Mouse (Mus musculus): ENCODE measurements around the gene Atp4b.
"Not testable (repeated sequence)": the region's sequence is repeated elsewhere in the genome, so short reads cannot be mapped to it uniquely, and the experiment has no call there.

Gene Atp4b

DNA sequence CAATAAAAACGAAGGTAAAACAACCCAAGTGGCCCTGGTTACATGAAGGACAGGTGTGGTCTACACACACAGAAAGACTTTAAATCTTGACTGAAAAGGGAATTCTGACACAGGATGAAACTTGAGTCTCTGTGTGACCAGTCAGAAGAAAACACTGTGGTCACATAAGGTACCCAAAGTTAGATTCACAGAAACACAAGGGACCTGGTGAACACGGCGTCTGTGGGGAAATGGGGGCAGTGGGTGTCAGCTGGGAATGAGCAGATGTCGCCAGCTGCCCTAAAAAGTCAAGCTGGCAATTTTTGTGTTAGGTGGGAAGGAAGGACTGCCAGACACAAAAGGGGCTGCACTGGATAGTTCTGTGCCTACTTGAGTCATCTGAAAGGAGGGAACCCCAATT lies 13.6 kb downstream of the Atp4b start:
- DNase-seq (ENCODE audit: inconsistent age in 2 of 2, low spot score in 1 of 2) = no peak

DNA sequence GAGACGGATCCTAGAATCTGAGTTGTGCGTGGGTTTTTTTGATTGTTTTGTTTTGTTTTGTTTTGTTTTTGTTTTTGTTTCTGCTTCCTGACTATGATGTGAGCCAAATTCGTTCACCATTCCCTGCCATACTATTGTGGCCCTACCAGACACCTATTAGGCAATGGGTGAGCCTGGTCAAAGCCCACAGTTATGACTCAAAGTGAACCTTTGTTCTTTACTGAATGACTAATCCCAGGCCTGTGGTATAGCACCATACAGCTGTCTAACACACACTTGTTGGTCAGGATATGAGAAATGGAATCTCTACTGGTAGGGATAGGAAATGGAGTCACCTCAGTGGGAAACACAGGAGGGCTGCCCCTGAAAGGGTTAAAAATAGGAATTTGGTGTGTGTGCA lies 14.1 kb downstream of the Atp4b start:
- no peak for DNase-seq (ENCODE audit: inconsistent age in 2 of 2, low spot score in 1 of 2)

DNA sequence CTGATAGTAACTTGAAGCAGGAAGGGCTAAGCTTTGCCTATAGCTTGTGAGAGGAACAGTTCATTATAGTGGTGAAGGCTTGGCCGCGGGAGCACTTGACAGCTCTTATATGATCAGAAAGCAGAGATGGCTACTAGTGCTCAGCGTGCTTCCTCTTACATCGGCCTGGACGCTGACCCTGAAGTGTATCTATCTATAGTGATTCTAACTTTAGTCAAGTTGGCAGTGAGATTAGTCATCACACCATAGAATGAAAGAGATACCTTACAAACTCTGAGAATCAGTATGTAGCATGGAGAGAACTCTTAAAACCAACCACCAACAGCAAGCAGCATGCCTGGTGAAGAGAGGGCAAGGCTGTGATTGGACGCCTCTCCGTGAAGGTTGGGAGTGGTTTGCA lies 15.0 kb downstream of the Atp4b start:
- no peak for DNase-seq (ENCODE audit: inconsistent age in 2 of 2, low spot score in 1 of 2)

DNA sequence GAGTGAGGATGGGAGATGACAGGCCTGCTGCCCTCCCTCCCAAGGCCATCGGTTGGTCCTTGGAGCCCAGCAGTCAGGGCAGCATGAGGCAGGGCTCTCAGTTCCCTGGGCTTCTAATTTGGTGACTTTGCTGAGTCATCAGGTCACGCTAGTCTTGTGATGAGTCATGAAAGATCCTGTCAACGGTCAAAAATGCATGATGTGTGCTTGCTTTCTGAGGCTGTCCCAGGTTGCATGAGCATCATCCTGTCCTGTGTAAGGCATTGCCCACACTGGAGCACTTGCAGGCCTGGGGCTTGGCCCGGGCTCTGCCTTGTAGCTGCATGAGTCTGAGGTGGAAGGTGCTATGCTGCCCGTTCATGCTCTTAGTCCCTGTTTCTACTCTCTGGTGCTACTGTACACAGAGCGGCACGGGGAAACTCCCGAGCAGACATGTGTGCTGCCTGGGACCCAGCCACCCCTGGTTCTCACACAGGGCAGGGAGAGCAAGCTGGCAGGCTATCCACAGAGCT lies 23.4 kb downstream of the Atp4b start:
- peak; percentile 85 to 89 for DNase-seq (ENCODE audit: inconsistent age in 2 of 2, low spot score in 1 of 2)

DNA sequence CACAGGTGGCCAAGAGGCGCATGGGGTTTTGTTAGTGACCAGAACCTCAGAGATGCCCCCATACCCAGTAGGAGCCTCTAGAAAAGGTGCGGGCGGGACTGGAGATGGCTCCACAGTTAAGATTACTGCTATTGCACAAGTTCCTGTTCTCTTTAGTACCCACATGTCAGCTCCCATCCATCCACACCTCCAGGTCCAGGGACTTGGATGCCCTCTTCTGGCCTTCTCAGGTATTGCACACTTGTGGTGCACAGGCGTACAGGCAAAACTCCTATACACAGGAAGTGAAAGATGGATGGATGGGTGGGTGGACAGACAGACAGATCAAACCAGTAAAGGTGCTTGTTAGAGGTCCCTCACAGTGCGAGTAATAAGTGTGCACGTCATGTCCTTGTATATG lies 34.8 kb downstream of the Atp4b start:
- no peak for DNase-seq (ENCODE audit: inconsistent age in 2 of 2, low spot score in 1 of 2)

DNA sequence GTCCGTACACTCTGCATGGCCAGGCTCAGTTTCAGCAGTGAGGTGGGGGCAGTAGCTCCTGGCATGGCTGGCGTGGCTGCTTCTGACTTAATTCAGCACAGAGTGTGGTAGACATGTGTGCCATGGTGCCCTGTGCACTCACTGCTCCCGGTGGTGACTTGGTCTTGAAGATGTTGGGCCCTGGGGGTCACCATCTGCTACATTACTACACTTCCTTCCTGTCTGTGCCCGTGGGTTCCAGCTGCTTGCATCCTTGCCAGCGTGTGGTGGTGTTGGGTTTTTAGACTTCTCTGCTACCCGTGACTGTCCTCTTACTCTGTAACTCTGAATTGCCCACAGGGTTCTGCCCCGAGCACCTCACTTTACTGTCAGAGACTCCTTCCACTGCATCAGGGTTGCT lies 36.4 kb downstream of the Atp4b start:
- no peak for DNase-seq (ENCODE audit: inconsistent age in 2 of 2, low spot score in 1 of 2)

DNA sequence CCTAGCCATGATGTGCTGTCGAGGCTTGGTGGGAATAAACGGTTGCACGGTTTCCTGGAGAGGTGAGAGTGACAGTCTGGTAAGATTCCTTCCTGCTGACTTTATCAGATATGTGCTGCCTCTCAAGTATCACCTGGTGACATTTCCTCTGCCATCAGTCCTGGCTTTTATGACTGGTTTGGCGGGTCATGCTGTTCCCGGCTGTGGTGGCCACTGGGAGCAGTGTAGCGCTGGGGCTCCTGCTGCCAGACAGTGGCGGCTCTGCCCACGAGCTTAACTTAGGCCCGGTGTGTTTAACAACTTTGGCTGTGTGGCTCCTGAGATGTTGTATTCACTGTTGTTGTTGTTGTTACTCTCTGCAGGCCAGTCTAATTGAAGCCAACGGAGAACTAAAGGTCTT lies 39.9 kb downstream of the Atp4b start:
- no peak for DNase-seq (ENCODE audit: inconsistent age in 2 of 2, low spot score in 1 of 2)

DNA sequence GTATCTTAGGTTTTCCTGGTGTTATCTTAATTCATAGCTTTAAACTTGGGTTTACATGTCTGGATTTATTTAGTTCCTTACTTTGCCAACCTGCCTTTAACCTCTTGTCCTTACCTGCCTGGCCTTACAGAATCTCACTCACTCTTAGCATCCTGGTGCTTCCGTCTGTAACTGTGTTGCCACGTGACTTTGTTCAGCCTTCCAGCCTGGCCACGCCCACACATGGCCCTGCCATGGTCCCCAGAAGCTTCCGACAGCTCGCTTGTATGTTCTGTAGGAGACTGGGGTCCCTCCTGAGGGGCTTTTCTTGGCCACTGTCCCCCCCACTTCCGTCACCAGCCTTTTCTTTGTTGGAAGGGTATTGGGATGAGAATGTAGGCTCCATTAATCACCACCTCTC lies 40.4 kb downstream of the Atp4b start:
- DNase-seq (ENCODE audit: inconsistent age in 2 of 2, low spot score in 1 of 2) = no peak

DNA sequence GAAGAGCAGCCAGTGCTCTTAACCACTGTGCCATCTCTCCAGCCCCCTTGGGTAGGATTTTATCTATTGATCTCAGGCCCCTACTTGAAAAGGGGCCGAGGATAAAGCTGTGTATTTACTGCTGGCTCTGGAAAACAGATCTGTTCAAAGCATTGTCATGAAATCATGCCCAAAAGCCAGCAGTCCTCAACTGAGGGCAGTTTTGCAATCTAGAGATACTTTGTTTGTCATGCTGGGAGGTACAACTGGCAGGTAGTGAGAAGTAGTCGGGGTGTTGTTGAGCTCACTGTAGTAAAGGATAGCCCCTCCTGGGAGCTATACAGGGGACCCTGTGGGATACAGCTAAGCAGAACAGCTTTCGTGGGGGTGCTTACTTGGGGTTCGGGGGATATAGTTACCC lies 42.7 kb downstream of the Atp4b start:
- DNase-seq (ENCODE audit: inconsistent age in 2 of 2, low spot score in 1 of 2) = no peak

DNA sequence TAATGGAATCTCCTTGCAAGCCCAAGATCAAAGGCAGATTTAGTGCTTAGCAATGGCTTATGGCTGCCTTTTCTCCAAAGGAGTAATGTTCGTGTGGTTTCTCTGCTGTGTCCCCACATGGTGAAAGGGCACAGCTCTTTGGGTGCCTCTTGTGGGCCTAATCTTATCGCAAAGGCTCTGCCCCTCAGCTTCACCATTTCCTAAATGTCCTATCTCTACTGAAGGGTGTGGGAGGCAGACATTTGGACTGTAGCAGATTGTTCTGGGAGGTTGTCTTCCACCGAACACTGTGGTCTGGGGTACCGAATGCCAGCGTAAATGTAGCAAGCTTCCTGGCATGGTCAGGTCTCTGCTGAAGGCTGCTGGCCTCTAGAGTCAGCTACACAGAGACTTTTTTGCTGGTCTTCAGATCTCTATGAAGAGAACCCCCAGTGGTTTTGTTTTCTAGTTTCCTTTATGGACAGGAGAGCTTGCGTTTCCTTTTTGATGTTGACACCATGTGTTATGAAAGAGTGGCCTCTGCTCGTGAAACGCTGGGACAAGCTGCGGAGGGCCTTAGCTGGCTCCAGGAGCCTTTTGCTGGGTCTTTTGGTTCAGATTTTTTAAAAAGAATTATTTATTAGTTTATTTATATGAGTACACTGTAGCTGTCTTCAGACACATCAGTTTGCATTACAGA lies 43.3 kb downstream of the Atp4b start:
- no peak for DNase-seq (ENCODE audit: inconsistent age in 2 of 2, low spot score in 1 of 2)

DNA sequence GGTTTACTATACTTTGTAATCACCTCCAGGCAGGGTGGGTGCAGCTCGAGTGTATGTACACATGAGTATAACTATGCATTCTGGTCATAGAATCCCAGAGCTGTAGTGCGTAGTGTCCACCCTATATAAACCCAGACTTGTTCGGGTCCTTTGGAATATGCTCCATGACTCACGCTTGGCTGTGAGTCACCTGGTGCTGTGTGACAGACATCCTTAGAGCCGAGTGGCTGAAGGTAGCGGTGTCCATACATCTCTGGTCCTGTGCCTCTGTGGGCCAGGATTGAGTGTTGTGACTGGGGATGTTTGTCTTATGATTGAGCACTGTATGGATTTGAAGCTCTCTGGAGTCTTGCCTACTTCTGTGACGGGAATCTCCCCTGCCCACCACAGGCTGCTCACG lies 44.0 kb downstream of the Atp4b start:
- no peak for DNase-seq (ENCODE audit: inconsistent age in 2 of 2, low spot score in 1 of 2)

DNA sequence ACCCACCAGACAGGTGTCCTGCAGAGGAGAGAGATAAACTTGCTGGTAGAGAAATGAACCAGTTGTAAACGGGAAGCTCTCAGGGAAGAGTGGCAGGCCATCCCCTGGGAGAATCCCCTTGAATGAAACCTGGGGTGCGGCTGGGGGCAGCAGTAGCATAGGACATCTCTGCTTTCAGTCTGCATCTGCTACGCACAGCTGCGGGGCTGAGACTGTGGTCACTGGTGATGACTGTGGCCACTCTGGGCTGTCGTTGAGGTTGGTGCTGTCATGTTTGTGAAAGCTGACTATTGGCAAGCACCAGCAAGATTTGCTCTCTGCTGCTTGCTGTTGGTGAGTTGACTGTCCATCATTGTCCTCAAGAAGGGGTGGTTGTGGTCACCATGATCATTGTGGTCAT lies 45.0 kb downstream of the Atp4b start:
- DNase-seq (ENCODE audit: inconsistent age in 2 of 2, low spot score in 1 of 2) = no peak

DNA sequence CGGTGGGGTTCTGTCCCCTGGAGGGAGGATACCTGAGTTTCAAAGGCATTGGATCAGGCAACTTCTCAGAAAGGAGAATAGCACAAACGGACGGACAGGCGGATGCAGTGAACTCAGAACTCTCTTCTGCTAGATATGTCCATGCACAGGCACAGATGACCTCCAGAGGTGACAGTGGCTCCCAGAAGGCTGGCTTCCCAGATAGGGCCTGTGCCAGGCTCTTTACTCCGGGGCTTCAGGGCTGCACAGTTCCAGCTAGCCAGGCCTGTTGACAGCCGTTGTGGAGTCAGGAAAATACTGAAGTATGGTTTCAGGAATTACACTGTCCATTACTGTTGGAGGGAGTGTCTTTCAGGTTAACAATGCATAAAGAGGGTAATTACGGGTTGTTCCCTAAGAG lies 46.6 kb downstream of the Atp4b start:
- DNase-seq (ENCODE audit: inconsistent age in 2 of 2, low spot score in 1 of 2) = no peak

DNA sequence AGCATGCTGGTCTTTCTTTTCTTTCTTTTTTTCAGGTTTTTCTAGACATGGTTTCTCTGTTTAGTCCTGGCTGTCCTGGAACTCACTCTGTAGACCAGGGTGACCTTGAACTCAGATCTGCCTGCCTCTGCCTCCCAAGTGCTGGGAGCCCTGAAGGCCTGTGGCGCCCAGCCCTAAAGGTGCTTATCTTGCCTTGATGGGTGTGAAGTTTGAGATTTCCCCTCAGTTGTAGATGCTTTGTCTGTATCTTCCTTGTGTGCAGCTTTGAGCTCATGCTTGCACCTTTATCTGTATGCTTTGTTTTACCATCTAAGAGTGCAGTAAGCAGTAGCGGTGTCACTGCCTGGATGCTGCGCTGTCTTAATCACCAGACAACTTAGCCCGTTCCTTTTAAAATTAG lies 53.5 kb downstream of the Atp4b start:
- no peak for DNase-seq (ENCODE audit: inconsistent age in 2 of 2, low spot score in 1 of 2)

DNA sequence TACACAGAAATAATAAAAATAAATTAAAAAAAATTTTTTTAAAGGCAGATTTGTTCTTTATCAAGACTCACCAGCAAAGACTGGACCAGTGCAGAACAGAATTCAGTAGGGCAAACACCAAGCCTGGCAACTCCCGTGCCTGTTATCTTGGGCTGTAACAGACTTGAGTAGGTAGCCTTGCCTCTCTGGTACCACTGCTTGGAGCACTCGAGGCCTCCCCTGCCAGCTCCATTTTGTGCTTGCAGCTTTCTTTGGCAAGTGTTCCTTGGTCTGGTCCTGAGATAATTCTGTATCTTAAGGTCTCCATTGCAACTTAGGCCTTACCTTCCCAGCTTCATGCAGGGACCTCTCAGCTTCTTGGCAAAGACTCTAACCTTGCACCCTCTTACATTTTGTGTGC lies 54.3 kb downstream of the Atp4b start:
- DNase-seq (ENCODE audit: inconsistent age in 2 of 2, low spot score in 1 of 2) = no peak

DNA sequence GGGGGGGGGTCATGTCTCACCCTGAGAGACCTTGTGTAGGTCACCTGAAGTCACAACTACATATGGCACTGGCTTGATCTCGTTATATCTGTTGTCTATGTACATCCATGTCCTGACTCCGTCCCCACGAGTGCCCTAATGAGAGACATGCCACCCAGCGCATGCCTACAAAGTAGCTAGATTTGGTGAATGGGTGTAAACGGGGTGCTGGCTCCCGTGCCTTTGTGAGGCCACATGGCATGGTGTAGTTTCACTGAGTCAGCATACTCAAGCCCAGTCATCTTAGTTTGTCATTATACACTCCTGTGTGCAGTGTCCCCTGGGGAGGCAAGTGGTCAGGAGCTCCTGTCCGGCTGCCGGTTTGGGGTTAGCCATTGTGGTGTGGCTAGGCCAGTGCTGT lies 56.0 kb downstream of the Atp4b start:
- no peak for DNase-seq (ENCODE audit: inconsistent age in 2 of 2, low spot score in 1 of 2)

DNA sequence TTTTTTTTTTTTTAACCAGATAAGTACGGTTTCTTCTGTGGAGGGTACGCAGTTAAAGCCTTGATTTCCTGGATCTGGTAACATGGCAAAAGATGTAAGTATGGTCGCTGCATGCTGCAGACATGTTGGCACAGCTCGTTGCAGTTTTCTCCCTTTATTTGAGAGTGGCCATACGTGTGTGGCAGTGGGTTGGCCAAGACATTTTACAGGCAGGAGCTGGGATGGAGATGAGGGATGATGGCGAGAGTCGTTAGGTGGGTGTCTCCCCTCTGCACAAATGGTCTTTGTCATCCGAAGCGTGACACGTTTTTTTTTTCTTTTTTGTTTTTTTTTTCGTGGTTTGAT lies 57.0 kb downstream of the Atp4b start:
- no peak for DNase-seq (ENCODE audit: inconsistent age in 2 of 2, low spot score in 1 of 2)

DNA sequence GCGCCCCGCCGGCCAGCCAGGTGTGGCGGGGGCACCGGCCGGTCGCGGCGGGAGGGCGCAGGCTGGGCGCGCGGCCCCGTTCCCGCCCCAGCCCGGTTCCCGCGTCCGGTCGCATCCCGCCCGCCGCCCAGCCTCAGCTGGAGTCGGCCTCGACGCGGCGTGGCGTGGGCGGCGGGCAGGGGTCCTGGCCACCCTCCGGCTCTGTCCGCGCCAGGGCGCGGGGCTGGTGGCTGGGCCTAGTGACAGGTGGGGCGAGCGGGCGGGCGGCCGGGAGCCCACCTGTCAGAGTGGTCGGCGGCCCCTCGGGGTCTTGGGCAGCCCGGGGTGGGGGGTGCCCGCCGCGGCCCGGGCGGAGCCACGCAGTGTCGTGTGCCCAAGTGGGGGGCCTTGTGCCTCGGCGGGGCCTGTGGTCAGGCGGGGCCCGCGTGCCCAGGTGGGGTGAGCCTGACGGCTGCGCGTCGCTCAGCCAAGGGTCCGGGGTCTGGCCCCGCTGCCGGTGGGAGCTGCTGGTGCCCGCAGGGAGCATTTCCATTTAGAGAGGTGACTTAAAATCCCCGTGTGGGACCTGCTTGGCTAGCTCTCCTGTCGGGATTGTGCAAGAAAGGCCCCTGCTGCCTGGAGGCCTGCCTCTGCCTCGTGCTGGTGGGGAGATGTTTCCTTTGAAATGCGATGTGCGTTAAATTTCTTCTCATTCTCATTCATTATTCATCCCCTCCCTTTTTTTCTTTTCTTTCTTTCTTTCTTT lies 57.6 kb downstream of the Atp4b start:
- peak; percentile 51 to 77 for DNase-seq (ENCODE audit: inconsistent age in 2 of 2, low spot score in 1 of 2)

DNA sequence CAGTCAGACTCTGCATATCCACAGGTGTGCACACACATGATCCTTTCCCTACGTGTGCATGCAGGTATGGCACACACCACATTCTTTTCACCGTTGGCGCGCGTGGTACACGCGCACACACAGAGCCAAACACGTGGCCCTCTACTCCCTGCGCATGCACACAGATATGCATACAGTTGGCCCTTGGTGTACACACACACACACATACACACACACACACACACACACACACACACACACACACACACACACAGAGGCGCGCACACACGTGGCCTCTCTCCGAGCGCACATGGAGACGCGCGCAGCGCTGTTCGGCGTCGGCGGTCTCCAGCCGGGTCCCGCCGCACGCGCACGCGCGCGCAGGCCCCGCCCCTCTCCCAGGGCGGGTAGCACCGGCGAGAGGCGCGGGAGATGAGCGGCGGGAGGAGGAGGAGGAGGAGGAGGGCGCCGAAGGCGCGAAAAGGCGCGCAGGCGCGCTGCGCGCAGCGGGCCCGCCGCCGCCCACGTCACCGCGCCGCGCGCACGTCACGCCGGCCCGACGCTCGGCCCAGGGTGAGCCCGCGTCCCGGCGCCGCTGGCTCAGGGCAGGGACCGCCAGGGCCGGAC lies 58.3 kb downstream of the Atp4b start, which contains the start of gene Tfdp1:
Gene Tfdp1, plus strand, starts transcription at position 497 of the 606 bp plus-strand sequence.
- peak; percentile 92 for DNase-seq (ENCODE audit: inconsistent age in 2 of 2, low spot score in 1 of 2)

DNA sequence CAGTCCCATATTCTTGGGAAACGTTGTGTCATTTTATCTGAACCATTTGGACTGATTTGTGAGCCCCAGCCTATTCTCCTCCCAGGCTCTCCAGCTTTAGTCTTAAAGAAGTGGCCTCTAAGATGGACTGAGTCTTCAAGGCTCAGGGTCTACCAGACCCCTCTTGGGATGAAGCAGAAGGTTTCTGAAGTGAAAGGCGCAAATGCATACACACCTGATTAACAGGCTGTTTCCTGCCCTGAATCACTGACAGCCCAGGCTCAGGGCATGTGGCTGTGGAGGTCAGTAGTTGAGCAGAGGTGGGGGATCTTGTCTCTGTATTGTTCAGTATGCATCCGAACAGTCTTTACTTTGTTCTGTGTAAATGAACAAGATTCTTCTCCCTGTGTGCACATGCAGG lies 58.9 kb downstream of the Atp4b start:
- no peak for DNase-seq (ENCODE audit: inconsistent age in 2 of 2, low spot score in 1 of 2)

DNA sequence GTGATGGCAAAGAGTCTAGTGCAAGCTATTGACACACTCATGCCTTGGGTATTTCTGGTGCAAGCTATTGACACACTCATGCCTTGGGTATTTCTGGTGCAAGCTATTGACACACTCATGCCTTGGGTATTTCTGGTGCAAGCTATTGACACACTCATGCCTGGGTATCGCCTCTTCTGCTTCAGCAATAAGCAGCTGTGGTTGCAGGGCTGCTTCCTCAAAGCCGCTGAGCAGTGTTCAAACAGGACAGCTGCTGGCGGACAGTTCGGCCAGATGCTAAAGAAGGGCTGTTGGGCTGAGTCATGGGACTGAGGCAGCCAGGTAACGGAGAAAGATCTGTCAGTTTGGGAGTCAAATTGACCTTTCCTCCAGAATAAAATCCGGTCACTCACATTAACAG lies 59.4 kb downstream of the Atp4b start:
- DNase-seq (ENCODE audit: inconsistent age in 2 of 2, low spot score in 1 of 2) = not testable (repeated sequence)
